Mouse (Mus musculus): ENCODE measurements around the gene Sec22a. TPM values are rescaled to one million over a fixed set of nuclear protein-coding genes. Genes with fewer than 3 reads are reported as not detected.

Gene Sec22a
- polyA plus RNA-seq (2012; rRNA removed) = 15.9 and 30.1 TPM in 2 replicates
- 49.1 and 49.8 TPM in 2 replicates for polyA plus RNA-seq (2014; fragmentation: Nextera tagmentation; extraction: Ambion mirVana)

GRCm38 (mm10) chr16:35363150-35364062 lies at the start of gene Sec22a:
Sec22a (minus strand) TSS chr16:35363918.
- Histone ChIP-seq H3K4me2 (replicated peaks; ENCODE audit: low read depth, low read length, severe bottlenecking) (peak within 1 kb of the TSS; percentile 88), H3K27ac (replicated peaks; ENCODE audit: low read depth, low read length) (peak within 1 kb of the TSS; percentile 74), H3K27me3 (ENCODE audit: control insufficient read depth, insufficient read depth, low read length) (no peaks in the 10 kb centered on the region), H3K9me3 (ENCODE audit: control insufficient read depth, low read length) (no peaks in the 10 kb centered on the region), H3K36me3 (ENCODE audit: control insufficient read depth, insufficient read depth, low read length) (peaks cover 9% of the 10 kb centered on the region), H3K4me3 (replicated peaks; ENCODE audit: low read length) (peak within 1 kb of the TSS; percentile 91), H3K4me1 (ENCODE audit: control insufficient read depth, insufficient read depth, low read length) (peaks cover 6% of the 10 kb centered on the region), H3K9ac (ENCODE audit: low read depth, low read length, severe bottlenecking) (peak within 1 kb of the TSS; percentile 91)
- DNase-seq (ENCODE audit: low spot score) = peak; percentile 95
- peak; percentile 100 for ATAC-seq (ENCODE audit: low FRiP score, low read depth)
- WGBS = 0% methylated on average over 49 of the region's 67 CpGs
- TF ChIP-seq POLR2A (IDR thresholded peaks at IDR 0.05; ENCODE audit: borderline replicate concordance, extremely low read depth, insufficient read depth, insufficient read length) = peak; percentile 74; the same call in 1 of the 2 replicates

GRCm38 (mm10) chr16:35406706-35407105 lies 43.0 kb upstream of the Sec22a start:
- 37% methylated on average over 4 of the region's 4 CpGs for WGBS
- Histone ChIP-seq H3K27me3 (ENCODE audit: control insufficient read depth, insufficient read depth, low read length) (no peaks in the 10 kb centered on the region), H3K4me2 (replicated peaks; ENCODE audit: low read depth, low read length, severe bottlenecking) (no peak overlapping the region), H3K4me1 (ENCODE audit: control insufficient read depth, insufficient read depth, low read length) (no peaks in the 10 kb centered on the region), H3K27ac (replicated peaks; ENCODE audit: low read depth, low read length) (no peak overlapping the region), H3K9me3 (ENCODE audit: control insufficient read depth, low read length) (no peaks in the 10 kb centered on the region), H3K9ac (ENCODE audit: low read depth, low read length, severe bottlenecking) (no peak overlapping the region), H3K4me3 (replicated peaks; ENCODE audit: low read length) (no peak overlapping the region), H3K36me3 (ENCODE audit: control insufficient read depth, insufficient read depth, low read length) (peaks cover 38% of the 10 kb centered on the region)
- no peak for ATAC-seq (ENCODE audit: low FRiP score, low read depth)
- TF ChIP-seq POLR2A (IDR thresholded peaks at IDR 0.05; ENCODE audit: borderline replicate concordance, extremely low read depth, insufficient read depth, insufficient read length) = no peak
- DNase-seq (ENCODE audit: low spot score) = no peak

- WGBS = 78% methylated on average over 4 of the region's 4 CpGs
- Histone ChIP-seq H3K4me3 (replicated peaks; ENCODE audit: low read length) (no peak overlapping the region), H3K27me3 (ENCODE audit: control insufficient read depth, insufficient read depth, low read length) (no peaks in the 10 kb centered on the region), H3K4me1 (ENCODE audit: control insufficient read depth, insufficient read depth, low read length) (no peaks in the 10 kb centered on the region), H3K27ac (replicated peaks; ENCODE audit: low read depth, low read length) (no peak overlapping the region), H3K9ac (ENCODE audit: low read depth, low read length, severe bottlenecking) (no peak overlapping the region), H3K9me3 (ENCODE audit: control insufficient read depth, low read length) (no peaks in the 10 kb centered on the region), H3K36me3 (ENCODE audit: control insufficient read depth, insufficient read depth, low read length) (peaks cover 37% of the 10 kb centered on the region), H3K4me2 (replicated peaks; ENCODE audit: low read depth, low read length, severe bottlenecking) (no peak overlapping the region)
- DNase-seq (ENCODE audit: low spot score) (no peak), ATAC-seq (ENCODE audit: low FRiP score, low read depth) (no peak)
- no peak for TF ChIP-seq POLR2A (IDR thresholded peaks at IDR 0.05; ENCODE audit: borderline replicate concordance, extremely low read depth, insufficient read depth, insufficient read length)
Observed at GRCm38 (mm10) chr16:35406166-35406565, 42.4 kb upstream of the Sec22a start.

GRCm38 (mm10) chr16:35405348-35406080 lies 41.8 kb upstream of the Sec22a start:
- H3K9ac ChIP-seq (ENCODE audit: low read depth, low read length, severe bottlenecking) = no peak overlapping the region
- no peak for ATAC-seq (ENCODE audit: low FRiP score, low read depth)

GRCm38 (mm10) chr16:35404864-35405263 lies 41.1 kb upstream of the Sec22a start:
- no peak overlapping the region for H3K27ac ChIP-seq (replicated peaks; ENCODE audit: low read depth, low read length)
- H3K4me2 ChIP-seq (replicated peaks; ENCODE audit: low read depth, low read length, severe bottlenecking) = no peak overlapping the region
- no peak overlapping the region for H3K9ac ChIP-seq (ENCODE audit: low read depth, low read length, severe bottlenecking)
- no peaks in the 10 kb centered on the region for H3K27me3 ChIP-seq (ENCODE audit: control insufficient read depth, insufficient read depth, low read length)
- no peak overlapping the region for H3K4me3 ChIP-seq (replicated peaks; ENCODE audit: low read length)
- DNase-seq (ENCODE audit: low spot score) = no peak
- no peaks in the 10 kb centered on the region for H3K9me3 ChIP-seq (ENCODE audit: control insufficient read depth, low read length)
- H3K4me1 ChIP-seq (ENCODE audit: control insufficient read depth, insufficient read depth, low read length) = no peaks in the 10 kb centered on the region
- H3K36me3 ChIP-seq (ENCODE audit: control insufficient read depth, insufficient read depth, low read length) = peaks cover 28% of the 10 kb centered on the region
- TF ChIP-seq POLR2A (IDR thresholded peaks at IDR 0.05; ENCODE audit: borderline replicate concordance, extremely low read depth, insufficient read depth, insufficient read length) = no peak
- no peak for ATAC-seq (ENCODE audit: low FRiP score, low read depth)
- WGBS = 91% methylated on average over 5 of the region's 5 CpGs

More at GRCm38 (mm10) chr16:35405348-35406080, 41.8 kb upstream of the Sec22a start:
- H3K27me3 ChIP-seq (ENCODE audit: control insufficient read depth, insufficient read depth, low read length) = no peaks in the 10 kb centered on the region
- H3K27ac ChIP-seq (replicated peaks; ENCODE audit: low read depth, low read length) = no peak overlapping the region
- no peaks in the 10 kb centered on the region for H3K4me1 ChIP-seq (ENCODE audit: control insufficient read depth, insufficient read depth, low read length)
- peaks cover 32% of the 10 kb centered on the region for H3K36me3 ChIP-seq (ENCODE audit: control insufficient read depth, insufficient read depth, low read length)
- no peaks in the 10 kb centered on the region for H3K9me3 ChIP-seq (ENCODE audit: control insufficient read depth, low read length)
- no peak overlapping the region for H3K4me3 ChIP-seq (replicated peaks; ENCODE audit: low read length)
- H3K4me2 ChIP-seq (replicated peaks; ENCODE audit: low read depth, low read length, severe bottlenecking) = no peak overlapping the region
- WGBS = 91% methylated on average over 14 of the region's 14 CpGs
- DNase-seq (ENCODE audit: low spot score) = no peak
- no peak for TF ChIP-seq POLR2A (IDR thresholded peaks at IDR 0.05; ENCODE audit: borderline replicate concordance, extremely low read depth, insufficient read depth, insufficient read length)

Data from limb, embryonic 14.5 days (tissue).